7 mouse cellular contexts compared by ENCODE assay signal in genomic region chr7:131370648-131371469, GRCm38 (mm10). TPM values are rescaled to one million over a fixed set of nuclear protein-coding genes. Genes with fewer than 3 reads are reported as not detected.
DNase-seq lines count a peak whose midpoint lies in the region; ATAC-seq lines count a peak whose summit lies in the region.

TSS of gene Pstk (plus strand) at chr7:131371141.

- peak within 1 kb of the TSS; percentile 89 for H3K27ac ChIP-seq in embryonic facial prominence, embryonic 11.5 days (replicated peaks; ENCODE audit: low read depth, low read length)
- peak within 1 kb of the TSS; percentile 98 for H3K27ac ChIP-seq in limb, embryonic 10.5 days
- H3K27ac ChIP-seq in midbrain, embryonic 13.5 days: peak within 1 kb of the TSS; percentile 92

- 5% methylated on average over 47 of the region's 47 CpGs for WGBS in embryonic facial prominence, embryonic 11.5 days
- WGBS in limb, embryonic 10.5 days: 5% methylated on average over 47 of the region's 47 CpGs
- 5% methylated on average over 47 of the region's 47 CpGs for WGBS in midbrain, embryonic 13.5 days

- DNase-seq in adrenal gland, postnatal 14 days: peak; percentile 93
- DNase-seq in embryonic facial prominence, embryonic 11.5 days (ENCODE audit: low spot score): peak; percentile 93
- peak; percentile 91 for DNase-seq in kidney, adult 11 months
- DNase-seq in limb, embryonic 10.5 days (ENCODE audit: low spot score): peak; percentile 95
- DNase-seq in spleen, adult 12 weeks (ENCODE audit: low spot score): peak; percentile 78

- H3K4me2 ChIP-seq in embryonic facial prominence, embryonic 11.5 days (ENCODE audit: low read depth, low read length): peak within 1 kb of the TSS; percentile 62
- H3K4me2 ChIP-seq in midbrain, embryonic 13.5 days (replicated peaks): peak within 1 kb of the TSS; percentile 61

- H3K27me3 ChIP-seq in embryonic facial prominence, embryonic 11.5 days (ENCODE audit: control insufficient read depth, insufficient read depth, low read length): no peaks in the 10 kb centered on the region
- H3K27me3 ChIP-seq in limb, embryonic 10.5 days (ENCODE audit: low read depth, poor library complexity, severe bottlenecking): no peaks in the 10 kb centered on the region
- no peaks in the 10 kb centered on the region for H3K27me3 ChIP-seq in midbrain, embryonic 13.5 days

- H3K4me1 ChIP-seq in embryonic facial prominence, embryonic 11.5 days (ENCODE audit: control insufficient read depth, insufficient read depth, low read length): no peaks in the 10 kb centered on the region
- H3K4me1 ChIP-seq in limb, embryonic 10.5 days: peaks cover 16% of the 10 kb centered on the region
- H3K4me1 ChIP-seq in midbrain, embryonic 13.5 days (replicated peaks): peaks cover 10% of the 10 kb centered on the region

- no peaks in the 10 kb centered on the region for H3K9me3 ChIP-seq in embryonic facial prominence, embryonic 11.5 days (replicated peaks; ENCODE audit: control insufficient read depth, low read length)
- no peaks in the 10 kb centered on the region for H3K9me3 ChIP-seq in limb, embryonic 10.5 days (replicated peaks)
- no peaks in the 10 kb centered on the region for H3K9me3 ChIP-seq in midbrain, embryonic 13.5 days

- H3K9ac ChIP-seq in embryonic facial prominence, embryonic 11.5 days (replicated peaks; ENCODE audit: low read length): peak within 1 kb of the TSS; percentile 95
- H3K9ac ChIP-seq in midbrain, embryonic 13.5 days (replicated peaks): peak within 1 kb of the TSS; percentile 90

- peak within 1 kb of the TSS; percentile 72 for H3K4me3 ChIP-seq in embryonic facial prominence, embryonic 11.5 days (ENCODE audit: low read depth, low read length)
- H3K4me3 ChIP-seq in limb, embryonic 10.5 days: peak within 1 kb of the TSS; percentile 85
- peak within 1 kb of the TSS; percentile 72 for H3K4me3 ChIP-seq in midbrain, embryonic 13.5 days (replicated peaks)

- H3K36me3 ChIP-seq in embryonic facial prominence, embryonic 11.5 days (replicated peaks; ENCODE audit: control insufficient read depth, insufficient read depth, low read depth, low read length): no peaks in the 10 kb centered on the region
- H3K36me3 ChIP-seq in limb, embryonic 10.5 days: peaks cover 8% of the 10 kb centered on the region
- peaks cover 5% of the 10 kb centered on the region; the same call in 1 of the 2 replicates for H3K36me3 ChIP-seq in midbrain, embryonic 13.5 days

- ATAC-seq in embryonic facial prominence, embryonic 11.5 days (replicated peaks; ENCODE audit: insufficient number of reproducible peaks, low FRiP score, low TSS enrichment, low read depth): peak; percentile 93
- peak; percentile 93 for ATAC-seq in granulocyte monocyte progenitor cell, adult 5-6 weeks (replicated peaks; ENCODE audit: poor library complexity, severe bottlenecking)
- ATAC-seq in midbrain, embryonic 13.5 days: peak; percentile 97

RNA-seq across cellular contexts. Expression of gene Pstk, which starts in this region (rescaled TPM):
- 37.2 and 39.6 TPM in 2 replicates for total RNA-seq in adrenal gland, postnatal 14 days (2021)
- polyA plus RNA-seq in embryonic facial prominence, embryonic 11.5 days (2014; fragmentation: Nextera tagmentation; extraction: Ambion mirVana): 66.6 and 70.0 TPM in 2 replicates
- 13.4 and 20.3 TPM in 2 replicates for total RNA-seq in granulocyte monocyte progenitor cell, adult 5-6 weeks (2014; fragmentation: Nextera tagmentation)
- 23.1 and 25.4 TPM in 2 replicates for total RNA-seq in granulocyte monocyte progenitor cell, adult 5-6 weeks (2017)
- polyA plus RNA-seq in limb, embryonic 10.5 days (2016; fragmentation: Nextera tagmentation; extraction: Ambion mirVana): 68.0 and 79.4 TPM in 2 replicates
- 45.9 and 54.3 TPM in 2 replicates for polyA plus RNA-seq in midbrain, embryonic 13.5 days (2015; fragmentation: Nextera tagmentation; extraction: Ambion mirVana)

Comparison
In these comparisons a context has a peak if more than half of its experiments do, and no peak if none do; other contexts are left out.
1. Peak in every context shown above with its lines: DNase-seq, ATAC-seq, H3K4me3 ChIP-seq and H3K27ac ChIP-seq.